Mouse (Mus musculus) Patski (cell line): ENCODE measurements around the gene Snu13. TPM values are rescaled to one million over a fixed set of nuclear protein-coding genes. Genes with fewer than 3 reads are reported as not detected.

ENCODE experiments used
- ATAC-seq: fragments of 100-300 bp; one replicate; pipeline ENCODE4 v1.8.0; 2021
- CTCF ChIA-PET: fragments of 350-600 bp; sonication (Branson Sonifier 250); formaldehyde crosslinking; loops from one replicate; lab custom pipeline; 2022; ENCODE audit warnings: inconsistent platforms; lab: Charles Lee
- POLR2A ChIA-PET: fragments of 350-600 bp; sonication (Branson Sonifier 250); formaldehyde crosslinking; loops from one replicate; lab custom pipeline; 2022; ENCODE audit warnings: antibody characterized with exemption, inconsistent platforms; lab: Charles Lee
- DNase-seq: peaks from one replicate; pipeline ENCODE4 v3.0.0-alpha.2; 2011; ENCODE audit warnings: low read depth, low spot score
- H3K27me3 ChIP-seq: fragments of 371-371 bp; one replicate; pipeline ENCODE4 v1.5.1; 2021
- CTCF ChIP-seq: fragments of 100-300 bp; IDR thresholded peaks from one replicate; pipeline ENCODE4 v1.5.1; 2021
- in situ Hi-C: fragments of 300-500 bp; cut with MboI; formaldehyde crosslinking; loops from 3 replicates; pipeline ENCODE4 v1.11.1; 2018; ENCODE audit warnings: low pct_unique_long_range_greater_than_20kb, mixed read lengths
- polyA plus RNA-seq: library from polyadenylated mRNA; unstranded; gene quantifications from one replicate; pipeline ENCODE4 v1.2.3, GENCODE M21; 2021

Gene Snu13
- 120 TPM for polyA plus RNA-seq

DNA sequence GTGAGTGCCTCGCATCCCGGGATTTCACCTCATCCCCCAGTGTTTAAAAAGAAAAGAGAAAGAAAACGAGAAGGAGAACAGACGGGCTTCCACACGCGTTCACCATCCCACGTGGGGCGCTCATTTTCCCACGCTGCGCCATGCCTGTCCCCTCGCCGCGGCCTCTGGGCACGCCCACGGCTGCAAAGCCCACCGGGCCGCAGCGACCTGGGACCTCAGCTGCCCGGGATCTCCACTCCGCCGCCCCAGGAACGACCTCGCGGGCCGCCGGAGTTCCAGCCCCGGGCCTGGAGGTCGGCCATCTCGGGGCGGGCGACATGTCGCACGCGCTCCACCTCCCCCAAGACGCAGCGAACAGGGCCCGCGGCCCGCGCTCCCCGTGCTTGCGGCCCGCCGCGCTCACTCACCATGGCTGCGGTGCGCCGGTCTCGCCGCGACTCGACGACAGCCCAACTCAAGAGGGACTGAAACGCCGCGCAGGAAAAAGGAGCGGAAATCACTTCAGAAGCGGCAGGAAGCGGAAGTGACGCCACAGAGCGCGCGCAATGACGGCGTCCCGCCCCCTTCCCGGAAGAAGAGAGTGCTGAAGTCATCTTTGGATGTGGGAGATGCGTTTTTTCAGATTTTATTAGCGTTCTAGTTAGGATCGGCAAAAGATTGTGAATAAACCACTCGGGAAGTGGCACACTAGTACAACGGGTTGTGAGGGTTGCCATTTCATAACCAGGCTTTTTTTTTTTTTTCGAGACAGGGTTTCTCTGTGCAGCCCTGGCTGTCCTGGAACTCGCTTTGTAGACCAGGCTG is at the start of gene Snu13:
Gene Snu13, minus strand, starts transcription at position 519 of the 804 bp plus-strand sequence.
- in situ Hi-C loops = no loop called here
- no peaks in the 10 kb centered on the region for H3K27me3 ChIP-seq
- POLR2A ChIA-PET = no interaction called here
- no peak for DNase-seq
- ATAC-seq = peak; percentile 47
- TF ChIP-seq CTCF = no peak
- CTCF ChIA-PET = no interaction called here

DNA sequence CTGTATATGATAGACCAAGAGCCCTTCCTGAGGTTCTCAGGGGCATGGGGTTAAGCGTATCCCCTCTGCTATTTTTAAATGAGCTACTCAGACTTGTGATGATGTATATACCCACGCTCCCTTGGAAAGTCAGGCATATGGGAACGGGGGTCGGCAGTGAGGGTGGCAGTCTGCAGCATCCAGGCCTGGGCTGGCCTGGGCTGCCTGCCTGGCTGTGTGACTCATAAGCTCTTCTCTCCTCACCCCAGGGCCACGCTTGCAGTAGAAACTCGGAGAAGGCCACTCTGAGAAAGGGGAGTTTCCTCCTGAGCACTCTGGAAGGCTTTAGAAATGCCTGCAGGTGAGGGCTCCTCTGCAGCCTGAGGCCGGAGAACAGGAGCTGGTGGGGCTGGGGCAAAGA is 43.7 kb upstream of the Snu13 start:
- CTCF ChIA-PET = interaction anchor here (1.5 kb wide), 1 partner anchor 10 kb away, joined by 3 read pairs; no protein-coding TSS in a partner anchor
- ATAC-seq (no peak), DNase-seq (no peak)
- peaks cover 60% of the 10 kb centered on the region for H3K27me3 ChIP-seq
- in situ Hi-C loops = no loop called here
- POLR2A ChIA-PET = no interaction called here
- no peak for TF ChIP-seq CTCF

DNA sequence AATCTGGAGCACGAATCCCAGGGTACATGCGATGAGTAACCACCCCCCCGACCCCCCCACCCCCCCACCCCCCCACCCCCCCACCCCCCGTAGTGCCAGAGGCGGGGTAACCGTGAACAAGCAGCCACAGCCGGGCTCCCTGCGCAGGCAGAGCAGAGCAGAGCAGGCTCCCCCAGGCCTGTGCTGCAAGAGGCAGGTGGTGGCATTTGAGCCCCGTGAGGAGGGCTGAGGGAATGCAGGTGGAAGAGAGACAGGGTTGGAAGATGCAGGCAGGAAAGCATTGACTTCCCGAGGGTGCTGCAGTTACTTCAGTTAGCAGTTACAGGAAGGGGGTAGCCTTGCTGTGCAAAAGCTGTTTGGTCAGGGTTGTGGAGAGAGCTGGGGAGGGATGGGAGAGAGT is 39.9 kb upstream of the Snu13 start:
- CTCF ChIA-PET = no interaction called here
- POLR2A ChIA-PET = no interaction called here
- H3K27me3 ChIP-seq = peaks cover 61% of the 10 kb centered on the region
- ATAC-seq = no peak
- no peak for DNase-seq
- TF ChIP-seq CTCF = no peak
- in situ Hi-C loops = no loop called here

DNA sequence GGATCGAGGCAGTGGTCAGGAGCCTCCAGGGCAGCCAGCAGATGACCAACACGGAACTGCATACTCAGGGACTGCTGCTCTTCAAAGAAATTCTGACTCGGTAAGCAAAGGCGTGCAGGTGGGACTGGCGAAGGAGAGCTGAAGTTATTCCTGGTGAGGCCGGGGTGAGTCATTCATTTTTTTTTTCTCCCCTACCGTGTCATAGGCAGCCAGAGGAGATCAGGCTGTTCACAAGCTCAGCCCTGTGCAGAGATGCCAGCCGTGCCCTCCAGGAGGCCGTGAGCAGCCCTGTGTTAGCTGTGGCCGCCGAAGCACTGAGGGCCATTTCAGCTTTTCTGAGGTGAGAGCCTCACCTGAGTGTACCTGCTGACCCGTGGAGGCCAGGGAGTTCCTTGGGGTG is 38.7 kb upstream of the Snu13 start:
- in situ Hi-C loops = no loop called here
- no peak for DNase-seq
- no peak for ATAC-seq
- no peak for TF ChIP-seq CTCF
- ChIA-PET CTCF (no interaction called here), POLR2A (no interaction called here)
- H3K27me3 ChIP-seq = peaks cover 50% of the 10 kb centered on the region

- peaks cover 48% of the 10 kb centered on the region for H3K27me3 ChIP-seq
- ATAC-seq (no peak), DNase-seq (no peak)
- no peak for TF ChIP-seq CTCF
- in situ Hi-C loops = no loop called here
- ChIA-PET POLR2A (no interaction called here), CTCF (no interaction called here)
Observed at GRCm38 (mm10) chr15:82085606-82086005, 38.2 kb upstream of the Snu13 start.

DNA sequence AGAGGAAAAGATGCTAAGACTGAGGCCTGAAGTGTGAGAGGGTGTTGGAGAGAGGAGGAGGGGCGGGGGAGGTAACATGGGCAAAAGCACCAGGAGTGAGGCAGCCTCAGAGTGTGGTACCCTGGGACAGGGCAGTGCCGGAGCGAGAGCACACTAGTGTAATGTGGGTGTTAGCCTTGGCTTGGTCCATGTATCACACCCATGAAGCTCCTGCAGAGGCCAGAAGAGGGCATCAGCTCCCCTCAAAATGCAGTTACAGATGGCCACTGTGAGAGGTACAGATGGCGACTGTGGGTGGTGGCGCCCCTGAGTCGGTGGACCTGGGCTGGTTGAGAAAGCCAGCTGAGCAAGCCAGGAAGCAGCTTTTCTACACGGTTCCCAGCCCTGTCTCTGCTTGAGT is 33.8 kb upstream of the Snu13 start:
- in situ Hi-C loops = no loop called here
- no peak for DNase-seq
- peak; percentile 35 for ATAC-seq
- ChIA-PET POLR2A (interaction anchor here (0.5 kb wide), 1 partner anchor 153 kb away, joined by 3 read pairs; no protein-coding TSS in a partner anchor), CTCF (interaction anchor here (1.1 to 1.4 kb wide), 2 partner anchors 9 to 16 kb away, joined by 3 read pairs; no protein-coding TSS in a partner anchor)
- peaks cover 34% of the 10 kb centered on the region for H3K27me3 ChIP-seq
- TF ChIP-seq CTCF = no peak

DNA sequence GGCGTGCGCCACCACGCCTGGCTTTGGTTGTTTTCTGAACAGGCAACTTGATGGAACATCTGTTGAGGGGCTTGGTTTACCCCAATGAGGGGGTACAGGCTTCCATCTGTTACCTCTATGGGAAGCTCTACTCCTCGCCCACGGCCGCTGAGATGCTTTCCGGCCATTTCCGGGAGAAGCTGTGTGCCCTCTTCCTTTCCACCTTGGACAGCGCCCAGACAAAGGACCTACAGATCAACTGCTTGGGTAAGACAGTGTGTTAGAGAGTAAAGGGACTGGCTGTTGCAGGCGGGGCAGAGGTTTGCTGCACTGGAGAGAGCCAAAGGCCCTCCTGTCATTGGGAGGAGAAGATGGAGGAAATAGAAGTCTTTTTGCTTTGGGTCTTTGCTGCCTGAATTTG is 32.5 kb upstream of the Snu13 start:
- in situ Hi-C loops = no loop called here
- H3K27me3 ChIP-seq = peaks cover 30% of the 10 kb centered on the region
- no peak for DNase-seq
- ATAC-seq = no peak
- CTCF ChIA-PET = no interaction called here
- POLR2A ChIA-PET = no interaction called here
- no peak for TF ChIP-seq CTCF

DNA sequence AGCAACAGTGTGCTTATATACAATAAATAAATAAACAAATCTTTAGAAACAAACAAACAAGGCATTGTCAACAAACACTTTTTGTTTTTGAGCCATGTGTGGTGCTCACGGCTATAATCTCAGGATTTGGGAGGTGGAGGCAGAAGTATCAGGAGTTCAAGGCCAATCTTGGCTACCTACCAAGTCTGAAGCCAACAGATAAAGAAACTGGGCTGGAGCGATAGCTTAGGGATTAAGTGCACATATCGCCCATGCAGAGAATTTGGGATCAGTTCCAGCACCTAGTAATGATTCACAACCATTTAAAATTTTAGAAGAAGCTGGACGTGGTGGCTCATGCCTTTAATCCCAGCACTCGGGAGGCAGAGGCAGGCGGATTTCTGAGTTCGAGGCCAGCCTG is 26.1 kb upstream of the Snu13 start:
- CTCF ChIA-PET = no interaction called here
- POLR2A ChIA-PET = no interaction called here
- DNase-seq (no peak), ATAC-seq (no peak)
- in situ Hi-C loops = no loop called here
- peaks cover 54% of the 10 kb centered on the region for H3K27me3 ChIP-seq
- TF ChIP-seq CTCF = no peak

DNA sequence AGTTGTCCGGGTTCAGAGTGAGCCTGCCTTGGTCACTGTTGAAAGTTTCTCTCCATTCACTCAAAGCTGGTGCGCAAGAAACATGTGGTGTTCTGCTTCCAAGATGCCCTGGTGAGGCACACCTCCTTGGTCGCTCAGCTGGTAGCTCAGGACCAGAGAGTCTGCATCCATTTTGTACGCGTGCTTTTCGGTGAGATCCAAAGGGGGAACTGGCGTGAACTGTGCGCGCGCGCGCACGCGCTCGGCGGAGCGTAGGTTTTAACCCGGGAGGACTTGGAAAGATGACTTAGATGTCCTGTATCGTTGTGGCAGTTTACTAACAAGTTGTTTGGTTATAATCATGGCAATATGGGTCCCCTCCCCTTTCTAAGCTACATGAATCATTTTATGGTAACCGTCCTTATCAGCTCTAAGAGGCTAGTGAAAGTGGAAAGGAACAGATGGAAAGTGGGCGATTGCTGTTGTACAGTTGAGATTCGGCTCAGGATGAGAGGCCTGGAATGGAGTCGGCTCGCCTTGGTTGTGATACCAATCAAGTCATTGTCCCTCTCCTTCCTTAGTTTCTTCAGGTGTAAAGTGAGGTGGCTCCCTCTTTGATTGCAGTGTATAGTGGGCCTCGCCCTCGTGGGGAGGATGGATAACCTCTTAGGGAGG is 24.5 kb upstream of the Snu13 start:
- H3K27me3 ChIP-seq = peaks cover 49% of the 10 kb centered on the region
- in situ Hi-C loops = no loop called here
- TF ChIP-seq CTCF = no peak
- no peak for DNase-seq
- POLR2A ChIA-PET = no interaction called here
- ATAC-seq = no peak
- CTCF ChIA-PET = no interaction called here

GRCm38 (mm10) chr15:82069898-82070297 is 22.5 kb upstream of the Snu13 start, which contains the start of gene Mei1:
Mei1 (plus strand) TSS chr15:82069996.
- CTCF ChIA-PET = no interaction called here
- in situ Hi-C loops = loop anchor here (5.0 kb wide), 2 partner anchors 42 to 167 kb away; no protein-coding TSS in a partner anchor
- ATAC-seq (no peak), DNase-seq (no peak)
- POLR2A ChIA-PET = no interaction called here
- no peak for TF ChIP-seq CTCF
- peaks cover 49% of the 10 kb centered on the region for H3K27me3 ChIP-seq

DNA sequence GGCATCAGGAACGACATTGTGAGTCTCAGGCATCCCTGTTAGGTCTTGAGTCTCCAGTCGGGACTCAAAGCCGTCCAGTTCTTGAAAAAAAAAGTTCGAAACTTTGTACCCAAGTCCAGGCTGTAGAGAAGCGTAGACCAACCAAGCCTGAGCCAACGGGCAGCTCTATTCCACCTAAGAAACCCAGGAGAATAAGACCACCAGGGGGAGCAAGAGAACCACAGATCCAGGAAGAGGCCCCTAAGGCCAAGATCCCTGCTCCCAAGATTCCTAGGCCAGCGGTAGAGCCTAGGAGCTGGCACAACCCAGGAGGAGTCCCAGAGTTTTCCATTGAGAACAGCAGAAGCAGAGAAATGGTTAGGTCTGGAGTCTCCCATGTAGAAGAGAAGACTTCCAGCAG is 18.1 kb upstream of the Snu13 start:
- ChIA-PET POLR2A (interaction anchor here (0.8 kb wide), 1 partner anchor 10 kb away, joined by 3 read pairs; no protein-coding TSS in a partner anchor), CTCF (interaction anchor here (1.1 to 4.8 kb wide), 8 partner anchors 10 to 186 kb away, joined by 3 to 16 read pairs (median 4); partner anchors contain the start of gene 1500009C09Rik)
- in situ Hi-C loops = loop anchor here (5.0 kb wide), 2 partner anchors 47 to 172 kb away; no protein-coding TSS in a partner anchor
- ATAC-seq (no peak), DNase-seq (no peak)
- TF ChIP-seq CTCF = peak; percentile 93
- H3K27me3 ChIP-seq = peaks cover 66% of the 10 kb centered on the region
